Mouse (Mus musculus): ENCODE data around the gene Hoxc11.

- TF ChIP-seq CTCF (IDR thresholded peaks at IDR 0.05; ENCODE audit: low read depth) (no peak), EP300 (IDR thresholded peaks at IDR 0.05; ENCODE audit: low read depth) (no peak)
These were observed 35.5 kb upstream of the Hoxc11 start for GRCm38 (mm10) chr15:102918611-102919265.
